ENCODE assay signal across 7 mouse cellular contexts in genomic region chr5:108269811-108270151, GRCm38 (mm10). TPM values are rescaled to one million over a fixed set of nuclear protein-coding genes. Genes with fewer than 3 reads are reported as not detected.
A peak's percentile ranks its signal among the peaks of the same experiment; 100 is the strongest.
DNase-seq lines count a peak whose midpoint lies in the region; ATAC-seq and TF ChIP-seq lines count a peak whose summit lies in the region.

No protein-coding gene starts in this region.

- no peak for DNase-seq in lung, postnatal 0 days (ENCODE audit: low spot score)
- DNase-seq in lung, postnatal 36 days: no peak
- no peak for DNase-seq in adrenal gland, adult 2 months
- DNase-seq in adrenal gland, adult (ENCODE audit: inconsistent age in 2 of 2, low spot score in 1 of 2): no peak

- H3K27me3 ChIP-seq in lung, postnatal 0 days (replicated peaks; ENCODE audit: insufficient read depth, low read length): no peaks in the 10 kb centered on the region
- no peaks in the 10 kb centered on the region for H3K27me3 ChIP-seq in limb, embryonic 13.5 days
- no peaks in the 10 kb centered on the region for H3K27me3 ChIP-seq in stomach, embryonic 15.5 days (replicated peaks)

- 5% methylated on average over 7 of the region's 7 CpGs for WGBS in lung, postnatal 0 days
- 10% methylated on average over 7 of the region's 7 CpGs for WGBS in limb, embryonic 13.5 days
- WGBS in stomach, embryonic 15.5 days: 6% methylated on average over 7 of the region's 7 CpGs

- no peaks in the 10 kb centered on the region for H3K9me3 ChIP-seq in lung, postnatal 0 days (ENCODE audit: low read length)
- H3K9me3 ChIP-seq in limb, embryonic 13.5 days: no peaks in the 10 kb centered on the region
- no peaks in the 10 kb centered on the region for H3K9me3 ChIP-seq in stomach, embryonic 15.5 days

- TF ChIP-seq EP300 in lung, postnatal 0 days (IDR thresholded peaks at IDR 0.05): no peak

- peak overlapping the region; percentile 86 for H3K9ac ChIP-seq in lung, postnatal 0 days (replicated peaks; ENCODE audit: low read depth)
- peak overlapping the region; percentile 97 for H3K9ac ChIP-seq in limb, embryonic 13.5 days
- peak overlapping the region; percentile 98; the same call in 1 of the 2 replicates for H3K9ac ChIP-seq in stomach, embryonic 15.5 days

- H3K4me1 ChIP-seq in lung, postnatal 0 days (ENCODE audit: insufficient read depth, low read depth, low read length): no peaks in the 10 kb centered on the region
- H3K4me1 ChIP-seq in limb, embryonic 13.5 days: peaks cover 27% of the 10 kb centered on the region
- 0 out of 2 replicates have a peak, but pooled peaks cover 5% of the 10 kb centered on the region for H3K4me1 ChIP-seq in stomach, embryonic 15.5 days

- TF ChIP-seq CTCF in lung, postnatal 0 days (IDR thresholded peaks at IDR 0.05): no peak

- ATAC-seq in lung, postnatal 0 days: no peak
- ATAC-seq in erythroblast, adult 5-6 weeks (replicated peaks; ENCODE audit: low FRiP score, poor library complexity, severe bottlenecking): peak; percentile 17
- ATAC-seq in limb, embryonic 13.5 days (ENCODE audit: low FRiP score, low read depth): no peak
- no peak for ATAC-seq in stomach, embryonic 15.5 days (ENCODE audit: insufficient read depth, low FRiP score, low read depth)

- H3K4me2 ChIP-seq in lung, postnatal 0 days (replicated peaks; ENCODE audit: low read depth, low read length): peak overlapping the region; percentile 84
- H3K4me2 ChIP-seq in limb, embryonic 13.5 days (replicated peaks): peak overlapping the region; percentile 94
- peak overlapping the region; percentile 75 for H3K4me2 ChIP-seq in stomach, embryonic 15.5 days

- H3K27ac ChIP-seq in lung, postnatal 0 days (ENCODE audit: low read length): peak overlapping the region; percentile 90
- no peak overlapping the region for H3K27ac ChIP-seq in limb, embryonic 13.5 days
- peak overlapping the region; percentile 96; the same call in 1 of the 2 replicates for H3K27ac ChIP-seq in stomach, embryonic 15.5 days

- no peaks in the 10 kb centered on the region for H3K36me3 ChIP-seq in lung, postnatal 0 days (ENCODE audit: insufficient read depth, low read length)
- peaks cover 13% of the 10 kb centered on the region for H3K36me3 ChIP-seq in limb, embryonic 13.5 days
- no peaks in the 10 kb centered on the region for H3K36me3 ChIP-seq in stomach, embryonic 15.5 days

- peak overlapping the region; percentile 90 for H3K4me3 ChIP-seq in lung, postnatal 0 days (ENCODE audit: low read depth, low read length)
- peak overlapping the region; percentile 95 for H3K4me3 ChIP-seq in limb, embryonic 13.5 days
- H3K4me3 ChIP-seq in stomach, embryonic 15.5 days (replicated peaks): peak overlapping the region; percentile 73

RNA-seq across cellular contexts. Expression of gene Dr1, which starts 1.1 kb away (rescaled TPM):
- 27.7 and 32.5 TPM in 2 replicates for polyA plus RNA-seq in lung, postnatal 0 days (2015; fragmentation: Nextera tagmentation; extraction: Ambion mirVana)
- 28.6 and 29.2 TPM in 2 replicates for total RNA-seq in erythroblast, adult 5-6 weeks (2015; ENCODE audit: low replicate concordance)
- total RNA-seq in erythroblast, adult 5-6 weeks (2017; ENCODE audit: low replicate concordance): 18.4 and 30.2 TPM in 2 replicates
- 47.5 and 48.9 TPM in 2 replicates for polyA plus RNA-seq in limb, embryonic 13.5 days (2015; fragmentation: Nextera tagmentation; extraction: Ambion mirVana)
- 39.7 and 41.1 TPM in 2 replicates for polyA plus RNA-seq in stomach, embryonic 15.5 days (2015; fragmentation: Nextera tagmentation; extraction: Ambion mirVana)
- 10 to 100 TPM; 30.4 to 32.7 TPM for total RNA-seq in adrenal gland, adult 2 months (2021)
- polyA plus RNA-seq in adrenal gland, adult 2 months (2012; rRNA removed): 27.9 and 33.4 TPM in 2 replicates

RNA-seq across cellular contexts. Expression of gene Pigg, which starts 42.6 kb away (rescaled TPM):
- polyA plus RNA-seq in lung, postnatal 0 days (2015; fragmentation: Nextera tagmentation; extraction: Ambion mirVana): 4.6 and 6.4 TPM in 2 replicates
- total RNA-seq in erythroblast, adult 5-6 weeks (2015; ENCODE audit: low replicate concordance): 0.19 and 2.3 TPM in 2 replicates
- total RNA-seq in erythroblast, adult 5-6 weeks (2017; ENCODE audit: low replicate concordance): 2.0 and 2.7 TPM in 2 replicates
- polyA plus RNA-seq in limb, embryonic 13.5 days (2015; fragmentation: Nextera tagmentation; extraction: Ambion mirVana): 4.6 and 5.1 TPM in 2 replicates
- polyA plus RNA-seq in stomach, embryonic 15.5 days (2015; fragmentation: Nextera tagmentation; extraction: Ambion mirVana): 6.5 and 6.7 TPM in 2 replicates
- 10 to 100 TPM; 11.6 to 13.0 TPM for total RNA-seq in adrenal gland, adult 2 months (2021)
- 5.7 and 7.6 TPM in 2 replicates for polyA plus RNA-seq in adrenal gland, adult 2 months (2012; rRNA removed)
